Mouse (Mus musculus): Measurements from ENCODE around the gene Blm. TPM values are rescaled to one million over a fixed set of nuclear protein-coding genes. Genes with fewer than 3 reads are reported as not detected.

The Blm gene
- polyA plus RNA-seq, 1 experiment from 2014 or later = 29.7 TPM

DNA sequence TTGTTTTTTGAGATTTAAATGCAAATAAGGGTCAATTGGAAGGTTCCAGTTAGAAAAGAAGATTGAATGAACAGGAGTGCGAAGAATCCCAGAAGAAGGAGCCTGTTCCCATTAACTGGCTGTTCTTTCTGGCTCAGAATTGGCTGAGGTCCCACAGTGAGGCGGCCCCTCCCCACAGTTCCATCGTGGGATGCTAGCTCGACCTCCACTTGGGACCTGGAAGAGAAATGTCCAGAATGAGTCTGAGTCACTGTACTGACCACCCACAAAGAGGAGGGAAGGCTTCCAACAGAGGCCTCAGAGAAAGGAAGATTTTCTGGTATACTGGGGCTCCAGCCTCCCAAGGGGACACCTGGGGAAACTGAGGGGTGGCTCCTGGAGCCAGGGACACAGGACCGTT is 23.7 kb upstream of the Blm start:
- ATAC-seq (ENCODE audit: low read depth) = no peak
- no peaks in the 10 kb centered on the region for H3K27me3 ChIP-seq

GRCm38 (mm10) chr7:80558101-80558500 is 23.2 kb upstream of the Blm start:
- ATAC-seq (ENCODE audit: low read depth) = no peak
- no peak for DNase-seq
- WGBS (ENCODE audit: insufficient replicate concordance) = 44% methylated on average over 8 of the region's 8 CpGs
- Histone ChIP-seq H3K4me2 (no peak overlapping the region), H3K4me1 (replicated peaks) (peaks cover 15% of the 10 kb centered on the region), H3K36me3 (no peaks in the 10 kb centered on the region), H3K27ac (no peak overlapping the region), H3K9me3 (replicated peaks) (no peaks in the 10 kb centered on the region), H3K27me3 (no peaks in the 10 kb centered on the region), H3K9ac (no peak overlapping the region), H3K4me3 (replicated peaks) (no peak overlapping the region)

More for the DNA sequence above, 23.7 kb upstream of the Blm start:
- Histone ChIP-seq H3K4me1 (replicated peaks) (peaks cover 15% of the 10 kb centered on the region), H3K36me3 (no peaks in the 10 kb centered on the region), H3K4me2 (no peak overlapping the region), H3K9me3 (replicated peaks) (no peaks in the 10 kb centered on the region), H3K27ac (no peak overlapping the region), H3K9ac (no peak overlapping the region), H3K4me3 (replicated peaks) (no peak overlapping the region)
- DNase-seq = no peak
- 77% methylated on average over 5 of the region's 5 CpGs for WGBS (ENCODE audit: insufficient replicate concordance)

DNA sequence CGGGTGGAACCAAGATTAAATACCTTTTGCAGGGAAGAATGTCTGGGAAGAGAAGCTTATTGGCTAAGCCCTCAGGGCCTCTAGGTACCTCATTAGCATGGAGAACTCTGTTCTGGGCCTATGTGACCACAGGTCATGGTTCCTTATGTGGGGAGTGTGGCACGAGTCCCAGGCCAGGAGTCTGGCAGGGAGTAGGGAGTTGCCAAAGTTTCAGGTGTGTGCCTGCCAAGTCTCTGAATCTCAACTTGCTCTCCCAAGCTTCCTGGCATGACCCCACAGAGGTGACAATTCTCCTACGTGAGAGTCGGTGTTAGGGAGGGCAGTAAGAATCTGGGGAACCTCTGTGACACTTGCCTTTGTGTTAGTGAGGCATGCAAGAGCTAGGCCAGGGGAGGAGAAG is 22.2 kb upstream of the Blm start:
- H3K36me3 ChIP-seq = no peaks in the 10 kb centered on the region
- H3K4me2 ChIP-seq = no peak overlapping the region
- H3K4me1 ChIP-seq (replicated peaks) = peaks cover 15% of the 10 kb centered on the region
- DNase-seq = no peak
- ATAC-seq (ENCODE audit: low read depth) = no peak
- no peaks in the 10 kb centered on the region for H3K27me3 ChIP-seq
- no peak overlapping the region for H3K4me3 ChIP-seq (replicated peaks)
- H3K9ac ChIP-seq = no peak overlapping the region
- no peaks in the 10 kb centered on the region for H3K9me3 ChIP-seq (replicated peaks)
- WGBS (ENCODE audit: insufficient replicate concordance) = 77% methylated on average over 4 of the region's 4 CpGs
- H3K27ac ChIP-seq = no peak overlapping the region

- Histone ChIP-seq H3K4me3 (replicated peaks) (no peak overlapping the region), H3K9ac (no peak overlapping the region), H3K9me3 (replicated peaks) (no peaks in the 10 kb centered on the region), H3K4me1 (replicated peaks) (peaks cover 10% of the 10 kb centered on the region), H3K27ac (no peak overlapping the region), H3K4me2 (no peak overlapping the region), H3K36me3 (no peaks in the 10 kb centered on the region), H3K27me3 (no peaks in the 10 kb centered on the region)
- DNase-seq (no peak), ATAC-seq (ENCODE audit: low read depth) (no peak)
- WGBS (ENCODE audit: insufficient replicate concordance) = 81% methylated on average over 3 of the region's 3 CpGs
Observed at GRCm38 (mm10) chr7:80556166-80556565, 21.2 kb upstream of the Blm start.

- Histone ChIP-seq H3K36me3 (no peaks in the 10 kb centered on the region), H3K27ac (0 out of 2 replicates have a peak overlapping the region, but pooled peaks have one; percentile 18), H3K4me1 (replicated peaks) (peaks cover 4% of the 10 kb centered on the region; the same call in 1 of the 2 replicates), H3K9me3 (replicated peaks) (no peaks in the 10 kb centered on the region), H3K9ac (no peak overlapping the region), H3K4me2 (no peak overlapping the region), H3K27me3 (no peaks in the 10 kb centered on the region), H3K4me3 (replicated peaks) (no peak overlapping the region)
- DNase-seq (no peak), ATAC-seq (ENCODE audit: low read depth) (no peak)
- 49% methylated on average over 3 of the region's 3 CpGs for WGBS (ENCODE audit: insufficient replicate concordance)
Observed at GRCm38 (mm10) chr7:80555146-80555545, 20.2 kb upstream of the Blm start.

DNA sequence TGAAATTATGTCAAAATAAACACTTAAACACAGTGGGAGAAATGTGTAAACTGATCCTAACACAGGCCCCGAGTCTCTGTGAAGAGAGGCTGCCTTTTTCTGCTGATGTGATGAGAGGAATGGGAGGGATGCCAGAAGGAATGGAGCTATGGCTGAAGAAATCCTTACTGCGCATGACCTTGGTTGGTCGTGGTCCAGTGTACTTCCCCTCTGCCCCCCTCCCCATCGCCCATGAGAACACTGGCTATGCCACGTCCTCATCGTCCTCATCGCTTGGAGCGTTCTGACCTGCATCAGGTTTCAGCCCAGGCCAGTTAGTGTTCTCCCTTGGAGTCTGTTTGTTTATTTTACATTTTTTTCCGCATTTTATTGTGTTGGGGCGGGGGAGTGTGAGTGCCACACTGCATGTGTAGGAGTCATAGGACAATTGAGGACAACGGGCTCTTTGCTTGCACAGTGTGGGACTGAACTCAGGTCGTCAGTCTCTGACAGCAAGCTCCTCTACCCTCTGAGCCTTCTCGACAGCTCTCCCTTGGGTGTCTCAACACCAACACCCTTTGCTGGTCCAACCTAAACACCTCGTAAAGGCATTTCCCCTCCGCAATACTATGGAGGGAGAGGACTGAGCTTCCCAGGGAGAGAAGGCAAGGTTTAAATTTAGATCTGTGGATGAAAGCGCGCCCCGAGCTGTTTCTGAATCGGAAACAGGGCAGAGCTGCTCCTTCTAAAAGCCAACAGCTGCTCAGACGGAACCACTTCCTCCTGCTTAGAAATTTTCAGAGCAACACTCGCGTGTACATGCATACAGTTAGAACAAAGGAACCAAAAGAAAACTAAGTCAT is 19.5 kb upstream of the Blm start:
- H3K4me2 ChIP-seq = no peak overlapping the region
- no peaks in the 10 kb centered on the region for H3K27me3 ChIP-seq
- H3K9ac ChIP-seq = no peak overlapping the region
- H3K4me1 ChIP-seq (replicated peaks) = peaks cover 4% of the 10 kb centered on the region; the same call in 1 of the 2 replicates
- ATAC-seq (ENCODE audit: low read depth) (no peak), DNase-seq (no peak)
- no peak overlapping the region for H3K4me3 ChIP-seq (replicated peaks)
- no peaks in the 10 kb centered on the region for H3K9me3 ChIP-seq (replicated peaks)
- H3K36me3 ChIP-seq = no peaks in the 10 kb centered on the region
- H3K27ac ChIP-seq = 0 out of 2 replicates have a peak overlapping the region, but pooled peaks have one; percentile 18
- WGBS (ENCODE audit: insufficient replicate concordance) = 61% methylated on average over 22 of the region's 22 CpGs

GRCm38 (mm10) chr7:80548513-80549260 is 13.8 kb upstream of the Blm start:
- Histone ChIP-seq H3K4me2 (no peak overlapping the region), H3K27me3 (no peaks in the 10 kb centered on the region), H3K4me3 (replicated peaks) (no peak overlapping the region), H3K36me3 (no peaks in the 10 kb centered on the region), H3K9me3 (replicated peaks) (no peaks in the 10 kb centered on the region), H3K4me1 (replicated peaks) (peaks cover 32% of the 10 kb centered on the region), H3K27ac (no peak overlapping the region), H3K9ac (no peak overlapping the region)
- DNase-seq (no peak), ATAC-seq (ENCODE audit: low read depth) (no peak)
- 66% methylated on average over 7 of the region's 7 CpGs for WGBS (ENCODE audit: insufficient replicate concordance)

DNA sequence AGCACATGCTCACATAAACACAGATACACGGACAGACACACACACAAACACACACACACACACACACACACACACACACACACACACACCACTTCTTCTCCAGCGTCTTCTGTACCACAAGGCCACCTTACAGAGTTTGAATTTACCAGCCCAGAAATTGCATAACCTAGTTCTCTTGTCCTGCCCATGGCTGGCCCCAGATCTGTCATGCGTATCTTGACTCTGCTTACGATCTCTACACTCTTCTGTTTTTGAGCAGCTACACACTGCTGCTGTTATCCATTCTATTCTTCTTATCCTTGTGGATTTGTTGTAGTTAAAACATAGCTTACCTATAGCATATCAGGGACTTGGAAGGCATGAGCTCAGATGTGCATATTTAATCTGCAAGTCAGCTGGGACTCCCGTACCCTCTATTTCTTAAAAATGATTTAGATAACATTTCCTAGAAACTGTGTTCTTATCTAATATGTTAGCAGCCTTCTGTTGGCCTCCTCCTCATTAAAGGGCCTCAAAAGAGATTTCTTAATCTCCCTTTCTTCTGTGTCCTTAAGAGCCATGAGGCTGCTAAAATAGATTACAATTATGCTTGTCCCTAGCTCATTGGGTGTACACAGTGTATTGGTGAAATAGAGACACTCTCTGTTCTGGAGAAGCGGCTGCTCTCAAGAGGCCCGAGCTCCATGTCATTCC is 7.4 kb upstream of the Blm start:
- H3K4me2 ChIP-seq = peak overlapping the region; percentile 59
- H3K27ac ChIP-seq = peak overlapping the region; percentile 90
- peak overlapping the region; percentile 57 for H3K9ac ChIP-seq
- H3K27me3 ChIP-seq = no peaks in the 10 kb centered on the region
- ATAC-seq (ENCODE audit: low read depth) (peak; percentile 98), DNase-seq (peak; percentile 54)
- peaks cover 71% of the 10 kb centered on the region for H3K4me1 ChIP-seq (replicated peaks)
- 23% methylated on average over 7 of the region's 7 CpGs for WGBS (ENCODE audit: insufficient replicate concordance)
- H3K36me3 ChIP-seq = no peaks in the 10 kb centered on the region
- 0 out of 2 replicates have a peak overlapping the region, but pooled peaks have one; percentile 11 for H3K4me3 ChIP-seq (replicated peaks)
- H3K9me3 ChIP-seq (replicated peaks) = no peaks in the 10 kb centered on the region

GRCm38 (mm10) chr7:80539581-80539980 is 4.7 kb upstream of the Blm start:
- H3K4me1 ChIP-seq (replicated peaks) = peaks cover 73% of the 10 kb centered on the region
- WGBS (ENCODE audit: insufficient replicate concordance) = 68% methylated on average over 5 of the region's 5 CpGs
- no peaks in the 10 kb centered on the region for H3K27me3 ChIP-seq
- DNase-seq (no peak), ATAC-seq (ENCODE audit: low read depth) (no peak)
- no peaks in the 10 kb centered on the region for H3K9me3 ChIP-seq (replicated peaks)
- no peak overlapping the region for H3K4me2 ChIP-seq
- H3K27ac ChIP-seq = peak overlapping the region; percentile 10; the same call in 1 of the 2 replicates
- no peaks in the 10 kb centered on the region for H3K36me3 ChIP-seq
- no peak overlapping the region for H3K4me3 ChIP-seq (replicated peaks)
- peak overlapping the region; percentile 44; the same call in 1 of the 2 replicates for H3K9ac ChIP-seq

DNA sequence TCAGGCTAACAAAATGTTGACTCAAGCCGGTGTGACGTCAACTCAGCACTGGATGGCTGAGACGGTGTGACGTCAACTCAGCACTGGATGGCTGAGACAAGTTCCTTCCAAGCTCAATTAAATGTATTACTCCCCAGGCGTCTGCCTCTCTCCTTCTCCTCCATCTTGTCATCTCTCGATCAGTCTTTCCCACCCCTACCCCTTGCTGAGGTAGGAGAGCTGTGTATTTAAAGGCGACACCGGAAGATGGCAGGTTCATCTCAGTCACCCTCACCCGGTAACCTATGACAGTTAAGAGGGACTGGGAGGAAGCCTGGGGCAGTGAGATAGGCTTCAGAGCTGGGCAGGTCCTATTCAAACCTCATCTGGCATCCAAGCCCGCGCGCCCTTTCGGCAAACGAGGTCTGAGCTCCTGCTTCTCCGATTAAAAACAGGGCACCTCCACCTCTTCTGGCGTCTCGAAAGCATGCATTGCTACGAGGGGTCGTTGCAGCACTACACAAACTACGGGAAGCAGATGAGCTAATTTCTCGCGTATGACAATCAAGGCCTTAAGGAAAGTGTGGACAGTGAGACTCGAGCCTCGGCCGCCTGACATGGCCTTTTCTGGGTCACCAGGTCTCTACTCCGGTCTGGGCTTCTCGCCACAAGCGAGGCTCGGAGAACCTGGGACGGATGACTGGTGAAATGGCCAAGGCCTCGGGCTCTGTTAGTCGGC is 469 bp downstream of the Blm start:
- Histone ChIP-seq H3K27ac (peak overlapping the region; percentile 94), H3K9me3 (replicated peaks) (no peaks in the 10 kb centered on the region), H3K4me1 (replicated peaks) (peaks cover 67% of the 10 kb centered on the region), H3K36me3 (peaks cover 9% of the 10 kb centered on the region; the same call in 1 of the 2 replicates), H3K4me3 (replicated peaks) (peak overlapping the region; percentile 75), H3K27me3 (no peaks in the 10 kb centered on the region), H3K9ac (peak overlapping the region; percentile 87), H3K4me2 (peak overlapping the region; percentile 82)
- under 1% methylated on average over 32 of the region's 32 CpGs for WGBS (ENCODE audit: insufficient replicate concordance)
- ATAC-seq (ENCODE audit: low read depth) = peak; percentile 82
- peak; percentile 80 for DNase-seq

Data from liver, embryonic 13.5 days (tissue).